Mouse (Mus musculus) neural tube, embryonic 12.5 days (tissue): ENCODE data around the gene Ift74. TPM values are rescaled to one million over a fixed set of nuclear protein-coding genes. Genes with fewer than 3 reads are reported as not detected.

ENCODE experiments used
- ATAC-seq: fragments of 200-750 bp; cut with Nextera tagmentation; 2 replicates; pipeline ENCODE4 v1.8.0; 2017; ENCODE audit warnings: low read depth, mild to moderate bottlenecking, moderate TSS enrichment, moderate library complexity; ENCODE audit not compliant: low FRiP score
- H3K27ac ChIP-seq: fragments of 300-500 bp; sonication (generic); 2 replicates; pipeline ENCODE4 v1.5.1; 2016
- H3K27me3 ChIP-seq: fragments of 300-500 bp; sonication (generic); replicated peaks from 2 replicates; pipeline ENCODE4 v1.6.1; 2016; ENCODE audit warnings: mild to moderate bottlenecking
- H3K36me3 ChIP-seq: fragments of 300-500 bp; sonication (generic); 2 replicates; pipeline ENCODE4 v1.6.1; 2016; ENCODE audit warnings: mild to moderate bottlenecking
- H3K4me1 ChIP-seq: fragments of 300-500 bp; sonication (generic); 2 replicates; pipeline ENCODE4 v1.6.1; 2016
- H3K4me2 ChIP-seq: fragments of 300-500 bp; sonication (generic); replicated peaks from 2 replicates; pipeline ENCODE4 v1.6.1; 2016; ENCODE audit warnings: mild to moderate bottlenecking
- H3K4me3 ChIP-seq: fragments of 300-500 bp; sonication (generic); 2 replicates; pipeline ENCODE4 v1.5.1; 2016
- H3K9ac ChIP-seq: fragments of 300-500 bp; sonication (generic); 2 replicates; pipeline ENCODE4 v1.6.1; 2016; ENCODE audit warnings: mild to moderate bottlenecking
- H3K9me3 ChIP-seq: fragments of 300-500 bp; sonication (generic); 2 replicates; pipeline ENCODE4 v1.6.1; 2016; ENCODE audit warnings: mild to moderate bottlenecking
- WGBS: fragments of 180-500 bp; shearing (Covaris S2); methylation state at CpG from one replicate; pipeline ENCODE4 v1.1.7; 2016; 5-methylcytosine and 5-hydroxymethylcytosine counted together
- microRNA counts: library from miRNA; unstranded; fragments of <30 nt; microRNA quantifications from one replicate; lab custom pipeline; 2017
- microRNA-seq: library from miRNA; unstranded; fragments of <30 nt; microRNA quantifications from one replicate; pipeline ENCODE4, GENCODE M21; 2017
- polyA plus RNA-seq: library from polyadenylated mRNA; unstranded; fragments of >200 nt; fragmentation: Nextera tagmentation; extraction: Ambion mirVana; gene quantifications from 2 replicates; pipeline ENCODE4 v1.2.1, GENCODE M21; 2016

The Ift74 gene
- polyA plus RNA-seq, 1 experiment from 2014 or later = 47.8 TPM

DNA sequence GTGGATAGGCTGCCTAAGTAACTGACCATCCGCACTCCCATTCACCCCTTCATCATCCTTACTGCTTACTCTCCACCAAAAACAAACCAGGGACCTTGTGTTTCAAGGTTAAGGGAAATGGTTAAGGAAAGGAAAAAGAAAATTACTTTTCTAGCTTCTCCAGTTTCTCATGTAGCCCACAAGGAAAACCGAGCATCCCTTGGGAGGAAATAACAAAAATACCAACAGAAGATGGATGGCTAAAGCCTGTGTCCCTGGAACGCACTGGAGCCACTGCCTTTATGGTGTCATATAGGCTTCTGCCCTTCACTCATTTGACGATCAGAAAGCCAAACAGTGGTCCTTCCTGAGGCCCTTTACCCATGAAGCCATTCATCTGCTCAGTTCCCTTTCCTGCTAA is 97.1 kb downstream of the Ift74 start:
- no peaks in the 10 kb centered on the region for H3K36me3 ChIP-seq
- 71% methylated on average over 4 of the region's 4 CpGs for WGBS

DNA sequence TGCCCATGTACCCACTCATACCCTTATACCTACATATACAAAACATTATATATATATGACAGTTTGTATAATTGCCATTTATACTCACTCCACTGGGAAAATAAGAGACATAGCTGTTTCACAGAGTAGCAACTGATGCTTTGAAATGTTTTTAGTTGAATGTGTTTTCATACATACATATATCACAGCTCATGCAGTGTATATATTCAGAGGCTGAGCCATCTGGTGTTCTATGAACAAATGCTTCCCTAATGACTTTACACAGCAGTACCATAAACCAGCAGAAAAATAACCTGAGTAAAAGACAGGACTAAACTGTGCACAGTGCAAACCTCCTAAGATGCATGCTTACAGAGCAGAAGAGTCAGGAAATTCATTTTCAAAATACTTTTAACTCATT is 99.5 kb downstream of the Ift74 start:
- ATAC-seq = no peak
- Histone ChIP-seq H3K9ac (no peak overlapping the region), H3K9me3 (no peaks in the 10 kb centered on the region), H3K27me3 (no peaks in the 10 kb centered on the region), H3K4me2 (no peak overlapping the region), H3K4me3 (no peak overlapping the region), H3K4me1 (no peaks in the 10 kb centered on the region), H3K27ac (no peak overlapping the region), H3K36me3 (no peaks in the 10 kb centered on the region)

More for the DNA sequence above, 97.1 kb downstream of the Ift74 start:
- Histone ChIP-seq H3K27ac (no peak overlapping the region), H3K4me2 (no peak overlapping the region), H3K4me1 (no peaks in the 10 kb centered on the region), H3K4me3 (no peak overlapping the region), H3K27me3 (no peaks in the 10 kb centered on the region), H3K9ac (no peak overlapping the region), H3K9me3 (no peaks in the 10 kb centered on the region)
- no peak for ATAC-seq

DNA sequence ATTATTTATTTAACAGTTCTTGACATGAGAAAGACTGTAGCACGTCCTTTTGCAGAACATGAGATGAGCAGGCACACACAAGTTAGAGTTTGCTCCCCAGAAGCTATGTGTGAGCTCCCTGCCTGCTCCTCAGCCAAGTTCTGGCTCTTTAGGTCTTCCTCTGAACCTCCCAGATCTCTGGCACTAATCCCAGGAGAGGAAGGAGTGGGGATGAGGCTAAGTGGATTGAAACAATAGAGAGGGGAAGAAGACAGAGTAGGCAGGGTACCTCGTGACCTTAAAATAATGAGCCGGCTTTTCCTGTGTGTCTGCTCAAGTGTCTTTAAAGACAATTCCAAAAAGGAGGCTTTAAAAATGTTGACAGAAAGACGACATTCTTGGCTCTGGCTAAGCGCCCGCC is 100.9 kb downstream of the Ift74 start:
- Histone ChIP-seq H3K4me2 (no peak overlapping the region), H3K36me3 (no peaks in the 10 kb centered on the region), H3K4me3 (no peak overlapping the region), H3K9ac (no peak overlapping the region), H3K27me3 (no peaks in the 10 kb centered on the region), H3K9me3 (no peaks in the 10 kb centered on the region), H3K27ac (no peak overlapping the region), H3K4me1 (no peaks in the 10 kb centered on the region)
- ATAC-seq = no peak
- WGBS = 74% methylated on average over 6 of the region's 6 CpGs

DNA sequence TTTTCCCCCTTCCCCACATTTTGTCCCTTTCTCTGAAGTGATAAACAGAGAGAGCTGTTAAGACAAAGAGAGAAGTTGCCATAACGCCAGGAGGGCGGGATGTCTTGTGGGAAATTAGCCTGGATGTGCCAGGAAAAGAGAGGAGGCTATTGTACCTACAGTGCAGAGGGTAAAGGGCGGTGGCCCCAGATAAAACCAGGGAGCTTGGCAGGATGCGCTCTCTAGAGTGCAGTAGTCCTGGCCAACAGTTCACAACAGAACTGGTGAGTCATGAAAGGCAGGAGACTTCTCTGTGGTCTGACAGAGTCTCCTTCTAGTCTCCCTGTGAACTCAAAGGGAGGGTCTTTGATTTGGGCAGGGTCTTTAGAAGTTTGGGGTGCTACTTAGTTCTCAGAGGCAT is 111.5 kb downstream of the Ift74 start:
- no peak overlapping the region for H3K27ac ChIP-seq
- H3K27me3 ChIP-seq = no peaks in the 10 kb centered on the region
- ATAC-seq = no peak
- no peak overlapping the region for H3K4me3 ChIP-seq
- H3K4me2 ChIP-seq = no peak overlapping the region
- 69% methylated on average over 4 of the region's 4 CpGs for WGBS
- no peaks in the 10 kb centered on the region for H3K36me3 ChIP-seq
- H3K9me3 ChIP-seq = 0 out of 2 replicates have a peak, but pooled peaks cover 4% of the 10 kb centered on the region
- H3K9ac ChIP-seq = no peak overlapping the region
- H3K4me1 ChIP-seq = no peaks in the 10 kb centered on the region

DNA sequence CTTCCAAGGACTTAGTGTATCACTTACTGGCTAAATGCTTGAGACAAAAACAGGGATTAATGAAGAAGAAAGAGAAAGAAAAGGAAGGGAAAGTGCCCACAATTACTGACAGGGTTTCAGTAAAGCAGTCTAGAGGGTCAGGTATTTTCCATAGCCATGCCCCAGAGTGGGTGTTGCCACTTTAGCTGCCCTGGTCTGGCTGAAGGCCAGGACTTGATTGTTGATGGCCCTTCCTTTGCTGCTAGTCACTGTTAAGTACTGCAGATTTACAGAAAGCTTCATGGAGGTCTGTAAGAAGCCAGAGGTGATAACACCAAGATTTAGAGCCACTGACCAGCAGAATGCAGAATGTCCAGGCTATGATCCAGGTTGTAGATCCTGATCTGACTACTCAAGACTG is 118.4 kb downstream of the Ift74 start:
- Histone ChIP-seq H3K9me3 (0 out of 2 replicates have a peak, but pooled peaks cover 4% of the 10 kb centered on the region), H3K27ac (no peak overlapping the region)
- ATAC-seq = no peak

DNA sequence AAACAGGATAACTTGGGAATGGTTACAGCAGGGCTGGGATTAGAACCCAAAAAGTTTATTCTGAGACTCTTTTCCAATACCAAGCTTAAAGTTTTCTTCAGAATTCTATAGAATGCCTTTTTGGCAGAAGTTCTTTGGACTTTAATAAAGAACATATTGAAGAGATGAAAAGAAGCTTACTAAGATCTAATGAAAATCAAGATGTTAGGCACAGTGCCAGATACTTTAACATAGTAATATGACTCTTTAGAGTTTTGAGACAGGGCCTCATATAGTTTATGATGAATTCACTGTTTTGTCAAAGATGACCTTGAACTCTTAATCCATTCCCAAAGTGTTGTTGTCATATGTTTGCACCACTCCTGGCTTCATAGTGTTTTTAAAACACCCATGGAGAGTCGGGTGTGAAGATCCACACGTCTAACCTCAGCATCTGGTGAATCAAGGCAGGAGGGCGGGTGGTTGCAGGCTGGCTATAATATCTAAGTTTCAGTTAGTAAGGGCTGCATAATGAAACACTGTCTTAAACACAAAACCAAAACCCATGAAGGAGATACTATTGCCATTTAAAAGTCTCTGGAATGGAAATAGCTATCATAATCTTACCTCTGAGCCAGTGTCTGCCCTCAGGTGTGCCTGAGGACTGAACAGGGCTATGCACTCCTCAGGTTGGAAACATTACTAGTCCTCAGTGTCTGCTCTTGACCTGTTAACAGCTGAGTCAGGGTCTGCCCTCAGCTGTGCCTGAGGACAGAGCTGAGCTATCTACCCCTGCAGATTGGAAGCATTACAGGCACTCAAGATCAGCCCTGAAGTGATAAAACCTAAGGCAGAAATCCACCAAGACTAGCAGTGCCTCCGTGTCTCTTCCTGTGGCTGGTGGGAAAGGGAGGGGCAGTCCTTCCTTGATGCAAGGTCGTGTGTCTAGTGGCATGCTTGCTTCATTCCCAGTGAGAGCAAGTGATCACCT is 123.3 kb downstream of the Ift74 start:
- Histone ChIP-seq H3K9me3 (no peaks in the 10 kb centered on the region), H3K4me3 (no peak overlapping the region), H3K9ac (no peak overlapping the region), H3K4me1 (no peaks in the 10 kb centered on the region), H3K36me3 (no peaks in the 10 kb centered on the region), H3K4me2 (no peak overlapping the region), H3K27ac (no peak overlapping the region), H3K27me3 (no peaks in the 10 kb centered on the region)
- WGBS = 65% methylated on average over 5 of the region's 5 CpGs
- no peak for ATAC-seq

More for the DNA sequence above, 118.4 kb downstream of the Ift74 start:
- Histone ChIP-seq H3K9ac (no peak overlapping the region), H3K4me3 (no peak overlapping the region), H3K4me1 (no peaks in the 10 kb centered on the region), H3K4me2 (no peak overlapping the region), H3K36me3 (no peaks in the 10 kb centered on the region), H3K27me3 (no peaks in the 10 kb centered on the region)

DNA sequence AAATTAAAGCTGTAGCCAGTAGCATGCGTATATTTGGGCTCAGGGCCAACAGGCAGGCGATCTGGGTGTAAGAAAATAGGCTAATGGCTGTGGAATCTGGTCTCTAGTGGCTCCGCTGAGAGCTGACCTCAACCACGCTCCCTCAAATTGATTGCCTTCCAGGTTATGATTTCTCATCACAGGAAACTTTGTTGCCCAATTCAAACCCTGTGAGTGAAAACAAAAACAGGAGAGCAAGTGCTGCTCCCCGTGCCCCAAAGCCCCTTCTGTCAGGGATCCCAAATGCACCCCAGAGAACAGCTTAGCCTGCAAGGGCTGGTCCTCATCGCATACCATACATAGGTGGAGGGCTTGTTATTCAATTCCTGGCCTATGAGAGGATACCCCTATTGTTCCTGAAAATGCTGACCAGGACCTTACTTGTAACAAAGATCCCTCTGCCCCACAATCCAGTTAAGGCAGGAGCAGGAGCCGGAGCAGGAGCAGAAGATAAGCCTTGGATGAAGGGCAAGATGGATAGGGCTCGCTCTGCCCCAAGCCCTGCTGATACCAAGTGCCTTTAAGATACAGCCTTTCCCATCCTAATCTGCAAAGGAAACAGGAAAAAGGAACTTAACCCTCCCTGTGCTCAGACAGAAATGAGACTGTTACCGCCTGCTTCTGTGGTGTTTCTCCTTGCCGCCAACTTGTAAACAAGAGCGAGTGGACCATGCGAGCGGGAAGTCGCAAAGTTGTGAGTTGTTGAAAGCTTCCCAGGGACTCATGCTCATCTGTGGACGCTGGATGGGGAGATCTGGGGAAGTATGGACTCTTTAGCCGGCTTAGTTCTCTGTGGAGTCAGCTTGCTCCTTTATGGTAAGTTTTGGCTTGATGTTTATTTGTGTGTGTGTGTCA is 124.8 kb downstream of the Ift74 start, which contains the start of gene Tek:
Tek (plus strand) TSS at position 452 of the 894 bp plus-strand sequence.
- H3K36me3 ChIP-seq = no peaks in the 10 kb centered on the region
- H3K27ac ChIP-seq = no peak within 1 kb of the TSS
- ATAC-seq = no peak
- H3K4me1 ChIP-seq = no peaks in the 10 kb centered on the region
- no peaks in the 10 kb centered on the region for H3K27me3 ChIP-seq
- H3K4me3 ChIP-seq = no peak within 1 kb of the TSS
- H3K9ac ChIP-seq = no peak within 1 kb of the TSS
- no peak within 1 kb of the TSS for H3K4me2 ChIP-seq
- WGBS = 74% methylated on average over 16 of the region's 16 CpGs
- H3K9me3 ChIP-seq = no peaks in the 10 kb centered on the region

DNA sequence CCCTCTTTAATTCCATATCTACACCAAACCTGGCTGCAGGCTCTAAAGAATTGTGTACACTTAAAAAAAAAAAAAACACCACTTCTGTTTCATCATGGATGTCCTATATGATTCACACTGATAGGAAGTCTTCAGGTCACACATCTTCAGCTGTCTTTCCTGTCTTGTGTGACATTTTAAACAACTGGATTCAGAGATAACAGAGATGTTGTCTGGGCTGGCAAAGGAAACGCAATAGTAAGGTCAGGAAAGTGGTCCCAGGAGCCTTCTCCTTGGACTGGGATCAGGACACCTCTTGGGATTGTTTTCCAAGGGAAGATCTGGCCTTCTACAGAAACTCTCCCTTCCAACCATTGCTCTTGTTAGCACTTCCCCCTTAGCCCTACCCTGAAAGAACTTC is 127.5 kb downstream of the Ift74 start:
- no peaks in the 10 kb centered on the region for H3K36me3 ChIP-seq
- no peaks in the 10 kb centered on the region for H3K27me3 ChIP-seq
- no peaks in the 10 kb centered on the region for H3K9me3 ChIP-seq
- no peak overlapping the region for H3K9ac ChIP-seq
- no peak overlapping the region for H3K27ac ChIP-seq
- no peaks in the 10 kb centered on the region for H3K4me1 ChIP-seq
- no peak overlapping the region for H3K4me3 ChIP-seq
- H3K4me2 ChIP-seq = no peak overlapping the region
- ATAC-seq = no peak
- 75% methylated on average over 1 of the region's 1 CpGs for WGBS

MicroRNAs within 50 kb of the gene (microRNA counts, 519-probe panel; counts per million panel counts)
- microRNA mmu-miR-872 (lab: Ali Mortazavi, UCI) = 5,707 counts per million, percentile 89 among the panel's probes with 10 or more counts

Small RNA genes lying within 50 kb of the gene (microRNA-seq; reads per million reads assigned to microRNA genes)
- gene Mir872 = 2,905 reads per million, percentile 86 among the genes with 10 or more reads in this experiment

Other genes with a start within 250 kb of the Ift74 start
- gene Gm10306, start 57.9 kb upstream of the Ift74 start, polyA plus RNA-seq = not detected in 2 replicates
- gene Caap1, start 57.7 kb upstream of the Ift74 start, polyA plus RNA-seq = 34.3 and 36.8 TPM in 2 replicates
- gene Plaa, start 11.2 kb upstream of the Ift74 start, polyA plus RNA-seq = 92.9 and 97.1 TPM in 2 replicates
- 0.82 and 1.1 TPM in 2 replicates for gene Lrrc19, start 35.7 kb downstream of the Ift74 start, polyA plus RNA-seq
- 9.4 and 9.9 TPM in 2 replicates for gene Tek, start 124.8 kb downstream of the Ift74 start, polyA plus RNA-seq